Mouse (Mus musculus) stomach, embryonic 14.5 days (tissue): ENCODE data around the gene Mycbp. TPM values are rescaled to one million over a fixed set of nuclear protein-coding genes. Genes with fewer than 3 reads are reported as not detected.

Experiments
- ATAC-seq: fragments of 200-750 bp; cut with Nextera tagmentation; 2 replicates; pipeline ENCODE4 v1.8.0; 2017; ENCODE audit warnings: low read depth, moderate TSS enrichment; ENCODE audit not compliant: insufficient number of reproducible peaks, insufficient read depth, low FRiP score
- H3K27ac ChIP-seq: fragments of 300-500 bp; sonication (generic); 2 replicates; pipeline ENCODE4 v1.5.1; 2014; ENCODE audit warnings: mild to moderate bottlenecking, low read length, moderate library complexity, mixed read lengths
- H3K27me3 ChIP-seq: fragments of 300-500 bp; sonication (generic); 2 replicates; pipeline ENCODE4 v1.6.1; 2014; ENCODE audit warnings: low read length, control low read depth, mixed read lengths; ENCODE audit not compliant: control insufficient read depth, insufficient read depth
- H3K36me3 ChIP-seq: fragments of 300-500 bp; sonication (generic); 2 replicates; pipeline ENCODE4 v1.6.1; 2014; ENCODE audit warnings: mild to moderate bottlenecking, control low read depth, low read length, moderate library complexity, mixed read lengths; ENCODE audit not compliant: control insufficient read depth, insufficient read depth
- H3K4me1 ChIP-seq: fragments of 300-500 bp; sonication (generic); 2 replicates; pipeline ENCODE4 v1.6.1; 2014; ENCODE audit warnings: low read length, control low read depth, mixed read lengths; ENCODE audit not compliant: control insufficient read depth, insufficient read depth
- H3K4me2 ChIP-seq: fragments of 300-500 bp; sonication (generic); replicated peaks from 2 replicates; pipeline ENCODE4 v1.6.1; 2014; ENCODE audit warnings: low read depth, low read length, control low read depth
- H3K4me3 ChIP-seq: fragments of 300-500 bp; sonication (generic); 2 replicates; pipeline ENCODE4 v1.5.1; 2014; ENCODE audit warnings: low read depth, low read length, control low read depth
- H3K9ac ChIP-seq: fragments of 300-500 bp; sonication (generic); replicated peaks from 2 replicates; pipeline ENCODE4 v1.6.1; 2014; ENCODE audit warnings: low read depth, mild to moderate bottlenecking, control low read depth, low read length, moderate library complexity, mixed read lengths
- H3K9me3 ChIP-seq: fragments of 300-500 bp; sonication (generic); 2 replicates; pipeline ENCODE4 v1.6.1; 2016; ENCODE audit warnings: low read depth, low read length, control low read depth; ENCODE audit not compliant: control insufficient read depth
- WGBS: fragments of 180-500 bp; shearing (Covaris S2); extraction: QIAGEN DNeasy Blood & Tissue Kit; methylation state at CpG from one replicate; pipeline ENCODE4 v1.1.7; 2014; 5-methylcytosine and 5-hydroxymethylcytosine counted together
- polyA plus RNA-seq: library from polyadenylated mRNA; unstranded; fragments of >200 nt; fragmentation: Nextera tagmentation; extraction: Ambion mirVana; gene quantifications from 2 replicates; pipeline ENCODE4 v1.2.1, GENCODE M21; 2014

Mycbp gene
- polyA plus RNA-seq, 1 experiment from 2014 or later: 81.9 TPM

- WGBS: 11% methylated on average over 5 of the region's 5 CpGs
Measured at GRCm38 (mm10) chr4:123898696-123899095, 5.9 kb upstream of the Mycbp start.

GRCm38 (mm10) chr4:123903432-123903831 lies 1.2 kb upstream of the Mycbp start:
- peaks cover 12% of the 10 kb centered on the region; the same call in 1 of the 2 replicates for H3K4me1 ChIP-seq
- WGBS: 70% methylated on average over 3 of the region's 3 CpGs
- no peak overlapping the region for H3K27ac ChIP-seq
- no peak for ATAC-seq
- no peak overlapping the region for H3K9ac ChIP-seq
- no peaks in the 10 kb centered on the region for H3K36me3 ChIP-seq
- H3K27me3 ChIP-seq: no peaks in the 10 kb centered on the region
- no peak overlapping the region for H3K4me2 ChIP-seq
- H3K4me3 ChIP-seq: no peak overlapping the region
- no peaks in the 10 kb centered on the region for H3K9me3 ChIP-seq

More at GRCm38 (mm10) chr4:123898696-123899095, 5.9 kb upstream of the Mycbp start:
- Histone ChIP-seq H3K36me3 (no peaks in the 10 kb centered on the region), H3K9me3 (no peaks in the 10 kb centered on the region), H3K27me3 (no peaks in the 10 kb centered on the region), H3K27ac (no peak overlapping the region), H3K4me1 (no peaks in the 10 kb centered on the region), H3K9ac (no peak overlapping the region), H3K4me3 (no peak overlapping the region), H3K4me2 (no peak overlapping the region)
- ATAC-seq: no peak

- whole genome bisulfite sequencing: under 1% methylated on average over 53 of the region's 53 CpGs
- H3K4me2 ChIP-seq: peak overlapping the region; percentile 70
- no peak for ATAC-seq
- peaks cover 12% of the 10 kb centered on the region; the same call in 1 of the 2 replicates for H3K4me1 ChIP-seq
- peak overlapping the region; percentile 65 for H3K9ac ChIP-seq
- peaks cover 5% of the 10 kb centered on the region; the same call in 1 of the 2 replicates for H3K36me3 ChIP-seq
- H3K9me3 ChIP-seq: no peaks in the 10 kb centered on the region
- H3K27me3 ChIP-seq: no peaks in the 10 kb centered on the region
- H3K4me3 ChIP-seq: peak overlapping the region; percentile 79
- peak overlapping the region; percentile 87 for H3K27ac ChIP-seq
Measured at GRCm38 (mm10) chr4:123905126-123905668, 565 bp downstream of the Mycbp start.

- Histone ChIP-seq H3K4me3 (no peak overlapping the region), H3K9me3 (no peaks in the 10 kb centered on the region), H3K27ac (no peak overlapping the region), H3K4me1 (peaks cover 10% of the 10 kb centered on the region; the same call in 1 of the 2 replicates), H3K4me2 (no peak overlapping the region), H3K27me3 (no peaks in the 10 kb centered on the region), H3K36me3 (peaks cover 19% of the 10 kb centered on the region), H3K9ac (no peak overlapping the region)
- WGBS: 83% methylated on average over 4 of the region's 4 CpGs
- no peak for ATAC-seq
Measured at GRCm38 (mm10) chr4:123911503-123911902, 6.9 kb downstream of the Mycbp start.

- Histone ChIP-seq H3K4me1 (peaks cover 5% of the 10 kb centered on the region; the same call in 1 of the 2 replicates), H3K9me3 (no peaks in the 10 kb centered on the region), H3K4me3 (no peak overlapping the region), H3K4me2 (no peak overlapping the region), H3K9ac (no peak overlapping the region), H3K27ac (no peak overlapping the region), H3K27me3 (no peaks in the 10 kb centered on the region), H3K36me3 (peaks cover 19% of the 10 kb centered on the region)
- 47% methylated on average over 2 of the region's 2 CpGs for WGBS
- ATAC-seq: no peak
Measured at GRCm38 (mm10) chr4:123912431-123912830, 7.8 kb downstream of the Mycbp start.

- Histone ChIP-seq H3K27ac (peak within 1 kb of the TSS; percentile 80), H3K4me3 (peak within 1 kb of the TSS; percentile 96), H3K4me1 (peaks cover 13% of the 10 kb centered on the region), H3K9me3 (no peaks in the 10 kb centered on the region), H3K27me3 (no peaks in the 10 kb centered on the region), H3K9ac (peak within 1 kb of the TSS; percentile 91), H3K36me3 (peaks cover 18% of the 10 kb centered on the region), H3K4me2 (peak within 1 kb of the TSS; percentile 80)
- peak; percentile 99 for ATAC-seq
- WGBS: under 1% methylated on average over 43 of the region's 49 CpGs
Measured at GRCm38 (mm10) chr4:123916748-123917547, 12.3 kb downstream of the Mycbp start, which contains the start of gene Rragc. Rragc (plus strand) TSS chr4:123917446.

GRCm38 (mm10) chr4:123917548-123918140 lies 13.0 kb downstream of the Mycbp start, which contains the start of gene 4930535I16Rik:
4930535I16Rik (minus strand) TSS chr4:123918022.
- Histone ChIP-seq H3K4me3 (peak within 1 kb of the TSS; percentile 96), H3K4me1 (peaks cover 13% of the 10 kb centered on the region), H3K9me3 (no peaks in the 10 kb centered on the region), H3K27me3 (no peaks in the 10 kb centered on the region), H3K4me2 (peak within 1 kb of the TSS; percentile 80), H3K9ac (peak within 1 kb of the TSS; percentile 91), H3K27ac (peak within 1 kb of the TSS; percentile 80), H3K36me3 (peaks cover 12% of the 10 kb centered on the region)
- peak; percentile 43 for ATAC-seq
- WGBS: under 1% methylated on average over 60 of the region's 63 CpGs

GRCm38 (mm10) chr4:123918851-123919250 lies 14.2 kb downstream of the Mycbp start:
- WGBS: 66% methylated on average over 2 of the region's 2 CpGs
- peak overlapping the region; percentile 91; the same call in 1 of the 2 replicates for H3K9ac ChIP-seq
- peak overlapping the region; percentile 96; the same call in 1 of the 2 replicates for H3K4me3 ChIP-seq
- peak overlapping the region; percentile 80 for H3K4me2 ChIP-seq
- ATAC-seq: no peak
- H3K27ac ChIP-seq: no peak overlapping the region
- peaks cover 17% of the 10 kb centered on the region for H3K36me3 ChIP-seq
- peaks cover 13% of the 10 kb centered on the region for H3K4me1 ChIP-seq
- no peaks in the 10 kb centered on the region for H3K27me3 ChIP-seq
- no peaks in the 10 kb centered on the region for H3K9me3 ChIP-seq
